Mouse (Mus musculus) liver, embryonic 16.5 days (tissue): ENCODE data around the gene Mdk. TPM values are rescaled to one million over a fixed set of nuclear protein-coding genes. Genes with fewer than 3 reads are reported as not detected.

Source experiments
- ATAC-seq: fragments of 200-750 bp; cut with Nextera tagmentation; 2 replicates; pipeline ENCODE4 v1.8.0; 2017; ENCODE audit warnings: low read depth, mild to moderate bottlenecking, moderate number of reproducible peaks, moderate library complexity
- H3K27ac ChIP-seq: fragments of 300-500 bp; sonication (generic); 2 replicates; pipeline ENCODE4 v1.5.1; 2014; ENCODE audit warnings: mild to moderate bottlenecking, low read length
- H3K27me3 ChIP-seq: fragments of 300-500 bp; sonication (generic); 2 replicates; pipeline ENCODE4 v1.6.1; 2014; ENCODE audit warnings: low read depth, low read length, mixed read lengths; ENCODE audit not compliant: control insufficient read depth, insufficient read depth
- H3K36me3 ChIP-seq: fragments of 300-500 bp; sonication (generic); 2 replicates; pipeline ENCODE4 v1.6.1; 2014; ENCODE audit warnings: mild to moderate bottlenecking; ENCODE audit not compliant: control insufficient read depth, insufficient read depth
- H3K4me1 ChIP-seq: fragments of 300-500 bp; sonication (generic); 2 replicates; pipeline ENCODE4 v1.6.1; 2014; ENCODE audit warnings: low read depth, low read length, mixed read lengths; ENCODE audit not compliant: control insufficient read depth
- H3K4me2 ChIP-seq: fragments of 300-500 bp; sonication (generic); 2 replicates; pipeline ENCODE4 v1.6.1; 2014; ENCODE audit warnings: low read depth, low read length, mixed read lengths
- H3K4me3 ChIP-seq: fragments of 300-500 bp; sonication (generic); 2 replicates; pipeline ENCODE4 v1.5.1; 2014; ENCODE audit warnings: low read depth, mild to moderate bottlenecking, low read length
- H3K9ac ChIP-seq: fragments of 300-500 bp; sonication (generic); 2 replicates; pipeline ENCODE4 v1.6.1; 2014; ENCODE audit warnings: low read depth, low read length
- H3K9me3 ChIP-seq: fragments of 300-500 bp; sonication (generic); replicated peaks from 2 replicates; pipeline ENCODE4 v1.6.1; 2016; ENCODE audit warnings: low read length; ENCODE audit not compliant: control insufficient read depth
- WGBS: fragments of 180-500 bp; shearing (Covaris S2); extraction: QIAGEN DNeasy Blood & Tissue Kit; methylation state at CpG from one replicate; pipeline ENCODE4 v1.1.7; 2014; ENCODE audit not compliant: insufficient replicate concordance; 5-methylcytosine and 5-hydroxymethylcytosine counted together
- polyA plus RNA-seq: library from polyadenylated mRNA; unstranded; fragments of >200 nt; fragmentation: Nextera tagmentation; extraction: Ambion mirVana; gene quantifications from 2 replicates; pipeline ENCODE4 v1.2.1, GENCODE M21; 2015

Mdk gene
- polyA plus RNA-seq, 1 experiment from 2014 or later: 15.2 TPM

- H3K4me2 ChIP-seq: peak overlapping the region; percentile 20; the same call in 1 of the 2 replicates
- peaks cover 12% of the 10 kb centered on the region for H3K4me1 ChIP-seq
- no peaks in the 10 kb centered on the region for H3K9me3 ChIP-seq
- H3K36me3 ChIP-seq: no peaks in the 10 kb centered on the region
- peaks cover 68% of the 10 kb centered on the region for H3K27me3 ChIP-seq
- peak overlapping the region; percentile 70 for H3K27ac ChIP-seq
- H3K9ac ChIP-seq: no peak overlapping the region
- H3K4me3 ChIP-seq: no peak overlapping the region
- ATAC-seq: peak; percentile 58
- WGBS: 17% methylated on average over 21 of the region's 21 CpGs
Observed at GRCm38 (mm10) chr2:91971231-91972097, 39.4 kb upstream of the Mdk start.

GRCm38 (mm10) chr2:91967962-91968361 lies 35.9 kb upstream of the Mdk start:
- no peak overlapping the region for H3K4me3 ChIP-seq
- no peak overlapping the region for H3K27ac ChIP-seq
- ATAC-seq: no peak
- H3K9ac ChIP-seq: no peak overlapping the region
- no peaks in the 10 kb centered on the region for H3K9me3 ChIP-seq
- H3K27me3 ChIP-seq: peaks cover 46% of the 10 kb centered on the region
- H3K4me1 ChIP-seq: peaks cover 13% of the 10 kb centered on the region
- H3K4me2 ChIP-seq: no peak overlapping the region
- 35% methylated on average over 11 of the region's 11 CpGs for WGBS
- H3K36me3 ChIP-seq: no peaks in the 10 kb centered on the region

- Histone ChIP-seq H3K9ac (no peak overlapping the region), H3K4me3 (no peak overlapping the region), H3K9me3 (no peaks in the 10 kb centered on the region), H3K27ac (no peak overlapping the region), H3K36me3 (no peaks in the 10 kb centered on the region), H3K4me2 (no peak overlapping the region), H3K4me1 (peaks cover 24% of the 10 kb centered on the region), H3K27me3 (peaks cover 30% of the 10 kb centered on the region)
- no peak for ATAC-seq
- WGBS: 45% methylated on average over 5 of the region's 5 CpGs
Observed at GRCm38 (mm10) chr2:91966367-91966766, 34.3 kb upstream of the Mdk start.

GRCm38 (mm10) chr2:91965417-91965816 lies 33.3 kb upstream of the Mdk start:
- ATAC-seq: no peak
- no peaks in the 10 kb centered on the region for H3K9me3 ChIP-seq
- peak overlapping the region; percentile 86 for H3K4me3 ChIP-seq
- WGBS: 8% methylated on average over 20 of the region's 20 CpGs
- no peaks in the 10 kb centered on the region for H3K36me3 ChIP-seq
- H3K27ac ChIP-seq: peak overlapping the region; percentile 61
- peak overlapping the region; percentile 10 for H3K9ac ChIP-seq
- peak overlapping the region; percentile 36 for H3K4me2 ChIP-seq
- peaks cover 21% of the 10 kb centered on the region for H3K27me3 ChIP-seq
- peaks cover 27% of the 10 kb centered on the region for H3K4me1 ChIP-seq

- 35% methylated on average over 3 of the region's 3 CpGs for WGBS
- H3K9me3 ChIP-seq: no peaks in the 10 kb centered on the region
- peaks cover 16% of the 10 kb centered on the region for H3K27me3 ChIP-seq
- peak overlapping the region; percentile 86 for H3K4me3 ChIP-seq
- H3K4me2 ChIP-seq: peak overlapping the region; percentile 36
- H3K4me1 ChIP-seq: peaks cover 29% of the 10 kb centered on the region
- H3K36me3 ChIP-seq: no peaks in the 10 kb centered on the region
- H3K9ac ChIP-seq: no peak overlapping the region
- no peak for ATAC-seq
- H3K27ac ChIP-seq: peak overlapping the region; percentile 61; the same call in 1 of the 2 replicates
Observed at GRCm38 (mm10) chr2:91964610-91965204, 32.6 kb upstream of the Mdk start.

- ATAC-seq: peak; percentile 92
- Histone ChIP-seq H3K4me3 (peak overlapping the region; percentile 86), H3K27me3 (peaks cover 12% of the 10 kb centered on the region; the same call in 1 of the 2 replicates), H3K36me3 (no peaks in the 10 kb centered on the region), H3K27ac (peak overlapping the region; percentile 68), H3K4me1 (peaks cover 40% of the 10 kb centered on the region), H3K9ac (peak overlapping the region; percentile 87), H3K9me3 (no peaks in the 10 kb centered on the region), H3K4me2 (peak overlapping the region; percentile 96)
- under 1% methylated on average over 57 of the region's 57 CpGs for WGBS
Observed at GRCm38 (mm10) chr2:91963443-91963932, 31.4 kb upstream of the Mdk start.

GRCm38 (mm10) chr2:91962864-91963401 lies 30.8 kb upstream of the Mdk start:
- Histone ChIP-seq H3K9me3 (no peaks in the 10 kb centered on the region), H3K4me2 (peak overlapping the region; percentile 96), H3K27ac (peak overlapping the region; percentile 68), H3K4me1 (peaks cover 42% of the 10 kb centered on the region), H3K9ac (peak overlapping the region; percentile 87), H3K36me3 (no peaks in the 10 kb centered on the region), H3K4me3 (peak overlapping the region; percentile 86), H3K27me3 (peaks cover 12% of the 10 kb centered on the region; the same call in 1 of the 2 replicates)
- WGBS: 0% methylated on average over 39 of the region's 39 CpGs
- peak; percentile 9 for ATAC-seq

GRCm38 (mm10) chr2:91961901-91962761 lies 30.0 kb upstream of the Mdk start:
- Histone ChIP-seq H3K9me3 (no peaks in the 10 kb centered on the region), H3K4me2 (peak overlapping the region; percentile 96), H3K27ac (peak overlapping the region; percentile 68), H3K36me3 (no peaks in the 10 kb centered on the region), H3K9ac (peak overlapping the region; percentile 87), H3K4me3 (peak overlapping the region; percentile 86), H3K4me1 (peaks cover 50% of the 10 kb centered on the region), H3K27me3 (peaks cover 12% of the 10 kb centered on the region; the same call in 1 of the 2 replicates)
- WGBS: 24% methylated on average over 4 of the region's 4 CpGs
- ATAC-seq: peak; percentile 2; the same call in 1 of the 2 replicates
